Mouse (Mus musculus): ENCODE measurements at regions not wholly inside any gene's neighbourhood (a gene's known extent, or its start where the extent isn't known, plus 50 kb on each side); places are given as distances from the start of the nearest gene placed in this dataset.

GRCm38 (mm10) chr6:5582923-5583525, 86.9 kb upstream of the Pdk4 start:
- TF ChIP-seq POLR2A (IDR thresholded peaks at IDR 0.05; ENCODE audit: insufficient read length, low read depth) (no peak), E2F4 (IDR thresholded peaks at IDR 0.05; ENCODE audit: insufficient read depth) (no peak), TCF12 (IDR thresholded peaks at IDR 0.05; ENCODE audit: insufficient read depth, poor library complexity, severe bottlenecking) (no peak), MYOG (IDR thresholded peaks at IDR 0.05; ENCODE audit: control insufficient read depth in 1 of 3, insufficient read depth in 1 of 3, insufficient read length in 2 of 3, low read depth in 2 of 3) (no peak), POLR2AphosphoS2 (IDR thresholded peaks at IDR 0.05; ENCODE audit: insufficient read length, low read depth) (no peak), MAX (IDR thresholded peaks at IDR 0.05; ENCODE audit: low read depth) (no peak), MYOD1 (IDR thresholded peaks at IDR 0.05; ENCODE audit: control insufficient read depth in 1 of 3, insufficient read length in 2 of 3, low read depth in 2 of 3) (no peak), USF1 (IDR thresholded peaks at IDR 0.05; ENCODE audit: low read depth) (peak; percentile 55), CEBPB (IDR thresholded peaks at IDR 0.05; ENCODE audit: insufficient read depth, poor library complexity, severe bottlenecking) (no peak)

Measured in myocyte (in vitro differentiated cells).